Mouse (Mus musculus): ENCODE results near the gene Rftn1. TPM values are rescaled to one million over a fixed set of nuclear protein-coding genes. Genes with fewer than 3 reads are reported as not detected.
A peak's percentile ranks its signal among the peaks of the same experiment; 100 is the strongest.

The Rftn1 gene
- 10 to 100 TPM; 14.3 to 16.5 TPM for total RNA-seq (2021)
- long read RNA-seq, experiment 1, full-length matches to known transcripts = 15 of 17 reads
- long read RNA-seq, experiment 1, partial matches to known transcripts = 1 of 17 reads
- long read RNA-seq, experiment 1, other reads (novel, unspliced or antisense) = 1 of 17 reads
- long read RNA-seq, experiment 2, full-length matches to known transcripts = 19 of 21 reads
- long read RNA-seq, experiment 2, partial matches to known transcripts = 2 of 21 reads
- long read RNA-seq, experiment 2, other reads (novel, unspliced or antisense) = 0 of 21 reads

- Histone ChIP-seq H3K27ac (peak within 1 kb of the TSS; percentile 88), H3K4me3 (peak within 1 kb of the TSS; percentile 69)
- DNase-seq (ENCODE audit: low spot score in 2 of 2) = peak in 1 of 2 experiments; percentile 36
- TF ChIP-seq CTCF (conservative IDR thresholded peaks at IDR 0.05) = no peak
Measured at GRCm38 (mm10) chr17:50190131-50191015, at the start of gene Rftn1. Rftn1 (minus strand) TSS chr17:50190674.

DNA sequence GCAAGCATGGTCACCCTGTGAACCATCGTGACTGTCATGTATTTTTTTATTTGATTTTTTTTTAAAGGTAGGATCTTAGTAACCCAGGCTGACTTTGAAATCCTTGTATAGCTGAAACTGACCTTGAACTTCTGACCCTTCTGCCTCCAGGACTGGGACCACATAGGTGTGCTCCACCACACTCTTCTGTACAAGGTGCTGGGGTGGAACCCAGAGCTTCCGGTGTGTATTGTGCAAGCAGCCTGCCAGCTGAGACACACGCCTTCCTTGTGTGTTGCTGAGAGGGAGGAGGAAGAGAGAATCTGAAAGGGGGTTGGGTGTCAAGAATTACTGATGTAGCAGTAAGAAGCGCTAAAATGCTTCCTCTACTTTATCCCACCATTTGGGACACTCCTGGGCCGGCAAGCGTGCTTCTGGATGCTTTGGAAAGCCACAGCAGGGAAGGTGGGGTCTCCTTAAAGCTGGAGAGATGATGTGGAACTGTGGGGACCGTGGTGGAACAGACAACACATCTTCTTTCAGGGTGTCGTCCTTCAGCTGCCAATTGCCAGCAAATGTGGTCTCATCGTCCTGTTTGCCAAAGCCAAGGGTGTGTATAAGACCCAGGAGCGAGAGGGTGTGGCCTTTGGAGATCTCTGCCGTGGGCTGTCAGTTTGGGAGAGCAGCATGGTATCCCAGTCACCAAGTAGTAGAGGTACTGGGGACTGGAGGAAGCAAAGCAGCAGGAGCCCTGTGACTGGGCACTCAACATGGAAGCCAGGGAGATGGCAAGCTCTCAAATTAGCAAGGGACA lies 47.5 kb upstream of the Rftn1 start:
- no peak for TF ChIP-seq CTCF (conservative IDR thresholded peaks at IDR 0.05)
- DNase-seq (ENCODE audit: low spot score in 2 of 2) = no peak
- H3K27ac ChIP-seq = no peak overlapping the region
- H3K4me3 ChIP-seq = no peak overlapping the region

- DNase-seq (ENCODE audit: low spot score in 2 of 2) = peak; percentile 84 to 90
- H3K4me3 ChIP-seq = peak overlapping the region; percentile 14
- H3K27ac ChIP-seq = peak overlapping the region; percentile 61; the same call in 1 of the 2 replicates
- TF ChIP-seq CTCF (conservative IDR thresholded peaks at IDR 0.05) = peak; percentile 92
Measured at GRCm38 (mm10) chr17:50237436-50237709, 46.9 kb upstream of the Rftn1 start.

DNA sequence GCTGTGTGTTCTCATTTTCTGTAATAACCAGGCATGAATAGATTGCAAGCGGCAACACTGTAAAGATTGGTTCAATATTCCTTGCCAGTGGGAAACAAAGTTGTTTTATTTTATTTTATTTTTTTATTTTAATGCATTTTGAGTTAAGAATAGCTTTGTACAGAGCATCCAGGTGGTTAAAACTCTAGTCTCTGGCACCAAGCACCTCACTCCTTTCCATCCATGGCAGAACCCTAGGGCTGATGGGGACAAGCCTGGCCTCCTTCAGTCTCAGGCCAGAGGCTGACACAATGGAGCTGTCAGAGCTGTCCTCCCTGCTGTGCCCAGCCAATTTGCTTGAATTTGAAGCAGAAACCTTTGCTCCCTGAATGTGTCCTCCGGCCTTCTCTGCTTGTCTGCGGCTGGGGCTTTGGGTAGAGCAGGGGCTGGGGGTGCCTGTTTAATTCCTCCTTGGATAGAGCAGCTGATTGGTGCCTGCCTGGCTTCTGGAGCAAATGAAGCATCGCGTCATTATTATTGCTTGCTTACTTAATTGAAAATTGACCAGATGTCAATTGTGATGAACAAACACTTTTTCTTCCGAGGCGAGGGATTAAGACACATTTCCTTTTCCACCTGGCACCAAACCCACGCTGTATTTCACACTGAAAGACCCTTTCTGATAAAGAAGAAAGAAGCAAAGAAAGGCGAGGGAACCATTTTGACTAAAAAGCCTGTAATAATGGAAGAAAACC lies 46.4 kb upstream of the Rftn1 start:
- no peak for DNase-seq (ENCODE audit: low spot score in 2 of 2)
- Histone ChIP-seq H3K4me3 (peak overlapping the region; percentile 14), H3K27ac (peak overlapping the region; percentile 61)
- TF ChIP-seq CTCF (conservative IDR thresholded peaks at IDR 0.05) = no peak

- no peak for DNase-seq (ENCODE audit: low spot score in 2 of 2)
- Histone ChIP-seq H3K27ac (no peak overlapping the region), H3K4me3 (no peak overlapping the region)
- no peak for TF ChIP-seq CTCF (conservative IDR thresholded peaks at IDR 0.05)
Measured at GRCm38 (mm10) chr17:50235943-50236701, 45.6 kb upstream of the Rftn1 start.

DNA sequence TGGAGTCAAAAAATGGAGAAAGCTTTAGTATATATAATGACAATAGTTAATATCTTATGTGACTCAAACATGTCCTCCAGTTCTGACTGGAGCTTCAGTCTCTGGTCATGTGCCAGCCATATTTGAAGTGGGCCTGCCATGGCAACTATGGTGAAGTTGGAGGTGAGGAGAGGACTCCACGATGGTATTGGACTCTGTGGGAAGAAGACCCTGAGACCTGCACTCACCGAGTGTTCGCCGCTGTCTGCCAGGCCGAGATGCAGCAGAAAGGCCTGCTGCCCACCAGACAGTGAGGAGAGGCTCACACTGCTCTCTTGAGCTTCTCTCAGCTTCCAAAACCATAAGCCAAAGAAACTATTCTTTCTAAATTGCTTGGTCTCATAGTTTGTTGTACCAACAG lies 43.5 kb upstream of the Rftn1 start:
- no peak for DNase-seq (ENCODE audit: low spot score in 2 of 2)
- Histone ChIP-seq H3K4me3 (no peak overlapping the region), H3K27ac (no peak overlapping the region)
- TF ChIP-seq CTCF (conservative IDR thresholded peaks at IDR 0.05) = no peak

GRCm38 (mm10) chr17:50232821-50233220 lies 42.3 kb upstream of the Rftn1 start:
- DNase-seq (ENCODE audit: low spot score in 2 of 2) = no peak
- peak; percentile 26; the same call in 1 of the 2 replicates for TF ChIP-seq CTCF (conservative IDR thresholded peaks at IDR 0.05)
- Histone ChIP-seq H3K27ac (no peak overlapping the region), H3K4me3 (no peak overlapping the region)

DNA sequence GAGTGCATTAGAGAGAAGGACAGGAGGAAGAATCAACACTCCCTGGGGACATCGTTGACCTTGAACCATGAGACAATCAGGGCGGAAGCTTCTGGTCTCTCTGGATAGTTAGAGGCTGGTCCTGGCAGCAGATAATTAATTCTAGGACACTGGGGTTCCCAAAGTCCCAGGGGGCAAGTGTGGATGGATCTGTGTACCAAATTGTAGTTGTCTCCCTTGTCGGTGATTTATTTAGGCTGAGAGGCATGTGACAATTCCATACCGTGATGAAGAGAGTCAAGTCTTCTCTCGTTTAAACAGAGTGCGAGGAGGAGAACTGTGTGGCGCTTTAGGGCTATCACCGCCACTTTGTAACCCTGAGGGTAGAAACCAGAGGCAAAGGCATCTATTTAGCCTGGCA lies 40.7 kb upstream of the Rftn1 start:
- DNase-seq (ENCODE audit: low spot score in 2 of 2) = no peak
- TF ChIP-seq CTCF (conservative IDR thresholded peaks at IDR 0.05) = no peak
- Histone ChIP-seq H3K27ac (no peak overlapping the region), H3K4me3 (no peak overlapping the region)

DNA sequence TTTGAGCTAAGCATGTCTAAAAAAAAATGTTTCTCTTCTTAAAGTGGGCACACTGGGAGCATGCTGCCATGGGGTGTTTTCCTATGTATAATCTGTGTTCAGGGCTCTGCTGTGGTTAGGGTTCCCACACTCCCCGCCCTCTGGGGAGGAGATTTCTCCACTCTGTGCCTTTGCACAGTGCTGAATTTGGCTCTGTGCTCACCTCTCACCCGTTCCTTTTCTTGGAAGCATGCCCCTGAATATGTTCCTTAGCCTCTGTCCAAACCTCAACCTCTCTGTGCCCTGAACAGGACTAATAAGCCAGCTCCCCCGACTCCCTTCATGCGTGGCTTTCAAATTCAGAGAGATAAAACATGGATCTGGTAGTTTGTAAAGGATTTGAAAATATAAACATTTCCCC lies 39.1 kb upstream of the Rftn1 start:
- Histone ChIP-seq H3K4me3 (no peak overlapping the region), H3K27ac (no peak overlapping the region)
- TF ChIP-seq CTCF (conservative IDR thresholded peaks at IDR 0.05) = no peak
- DNase-seq (ENCODE audit: low spot score in 2 of 2) = no peak

- no peak for TF ChIP-seq CTCF (conservative IDR thresholded peaks at IDR 0.05)
- no peak for DNase-seq (ENCODE audit: low spot score in 2 of 2)
- Histone ChIP-seq H3K4me3 (no peak overlapping the region), H3K27ac (no peak overlapping the region)
Measured at GRCm38 (mm10) chr17:50227366-50227765, 36.9 kb upstream of the Rftn1 start.

GRCm38 (mm10) chr17:50224718-50225117 lies 34.2 kb upstream of the Rftn1 start:
- no peak for DNase-seq (ENCODE audit: low spot score in 2 of 2)
- no peak for TF ChIP-seq CTCF (conservative IDR thresholded peaks at IDR 0.05)
- Histone ChIP-seq H3K4me3 (no peak overlapping the region), H3K27ac (no peak overlapping the region)

GRCm38 (mm10) chr17:50217978-50218377 lies 27.5 kb upstream of the Rftn1 start:
- H3K27ac ChIP-seq = no peak overlapping the region
- TF ChIP-seq CTCF (conservative IDR thresholded peaks at IDR 0.05) = no peak
- H3K4me3 ChIP-seq = no peak overlapping the region
- no peak for DNase-seq (ENCODE audit: low spot score in 2 of 2)
